Mouse (Mus musculus): ENCODE measurements around the gene Slc25a3. TPM values are rescaled to one million over a fixed set of nuclear protein-coding genes. Genes with fewer than 3 reads are reported as not detected.
A peak's percentile ranks its signal among the peaks of the same experiment; 100 is the strongest.

The Slc25a3 gene
- polyA plus RNA-seq, 1 experiment from 2014 or later = 344 TPM

DNA sequence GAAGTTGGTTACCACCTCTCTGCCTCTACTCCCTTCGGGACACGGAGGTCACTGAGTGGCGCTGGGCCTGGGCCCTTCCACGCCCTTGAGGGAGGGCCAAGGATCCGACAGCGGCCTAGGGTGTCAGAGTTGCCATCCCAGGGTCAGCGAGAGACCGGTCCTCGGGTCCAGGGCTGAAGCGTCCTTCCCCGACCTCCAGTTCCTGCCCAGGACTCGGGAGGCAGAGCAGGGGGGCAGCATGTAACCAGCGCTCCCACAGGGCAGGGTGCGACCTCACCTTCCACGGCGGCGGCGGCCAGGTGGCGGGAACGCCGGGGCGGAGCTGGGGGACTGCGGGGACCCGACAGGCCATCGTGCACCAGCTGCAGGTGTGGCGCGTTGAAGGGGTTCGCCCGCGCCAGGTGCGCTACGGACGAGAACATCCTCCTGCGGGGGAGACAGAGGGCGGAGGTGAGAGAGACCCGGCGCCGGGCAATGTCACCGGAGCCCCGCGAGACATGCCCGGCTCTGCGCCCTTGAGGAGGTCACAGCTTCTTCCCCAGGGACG is 505 bp downstream of the Slc25a3 start:
- WGBS (ENCODE audit: insufficient replicate concordance) = 0% methylated on average over 35 of the region's 44 CpGs
- Histone ChIP-seq H3K27me3 (ENCODE audit: insufficient read depth, low read length) (no peaks in the 10 kb centered on the region), H3K4me1 (ENCODE audit: insufficient read depth) (peaks cover 18% of the 10 kb centered on the region), H3K4me3 (ENCODE audit: low read depth, low read length) (peak overlapping the region; percentile 92), H3K4me2 (ENCODE audit: low read depth, low read length) (peak overlapping the region; percentile 83), H3K27ac (ENCODE audit: low read depth) (peak overlapping the region; percentile 97), H3K9ac (replicated peaks) (peak overlapping the region; percentile 93), H3K9me3 (ENCODE audit: low read length) (no peaks in the 10 kb centered on the region), H3K36me3 (replicated peaks; ENCODE audit: insufficient read depth, low read length) (peaks cover 35% of the 10 kb centered on the region)
- DNase-seq (peak; percentile 73), ATAC-seq (peak; percentile 59)
- no peak for TF ChIP-seq EP300 (IDR thresholded peaks at IDR 0.05; ENCODE audit: low read depth)
- no peak for TF ChIP-seq CTCF (IDR thresholded peaks at IDR 0.05; ENCODE audit: low read depth)

DNA sequence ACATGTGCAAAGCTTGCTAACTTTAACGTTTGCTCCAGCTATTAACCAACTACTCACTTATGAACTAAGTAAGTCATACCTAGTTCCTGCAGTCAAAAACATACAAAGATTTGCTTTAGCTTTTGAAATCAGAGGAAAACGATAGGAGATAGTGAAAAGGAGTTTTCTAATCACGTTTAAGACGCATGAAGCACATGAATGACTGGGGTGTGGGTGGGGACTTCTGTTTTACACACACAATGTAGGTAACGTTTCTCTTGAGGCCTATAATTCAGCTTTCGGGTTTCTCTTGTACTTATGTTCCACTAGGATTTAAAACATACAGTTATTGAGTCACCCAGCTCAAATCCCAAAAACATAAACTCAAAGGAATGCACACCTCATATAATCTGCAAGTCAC is 1.2 kb downstream of the Slc25a3 start:
- Histone ChIP-seq H3K4me1 (ENCODE audit: insufficient read depth) (peaks cover 18% of the 10 kb centered on the region), H3K27me3 (ENCODE audit: insufficient read depth, low read length) (no peaks in the 10 kb centered on the region), H3K36me3 (replicated peaks; ENCODE audit: insufficient read depth, low read length) (peaks cover 42% of the 10 kb centered on the region), H3K4me3 (ENCODE audit: low read depth, low read length) (peak overlapping the region; percentile 92), H3K9me3 (ENCODE audit: low read length) (no peaks in the 10 kb centered on the region), H3K27ac (ENCODE audit: low read depth) (peak overlapping the region; percentile 97), H3K9ac (replicated peaks) (peak overlapping the region; percentile 93), H3K4me2 (ENCODE audit: low read depth, low read length) (peak overlapping the region; percentile 83)
- TF ChIP-seq EP300 (IDR thresholded peaks at IDR 0.05; ENCODE audit: low read depth) (no peak), CTCF (IDR thresholded peaks at IDR 0.05; ENCODE audit: low read depth) (no peak)
- no peak for ATAC-seq
- no peak for DNase-seq
- WGBS (ENCODE audit: insufficient replicate concordance) = 12% methylated on average over 6 of the region's 6 CpGs

DNA sequence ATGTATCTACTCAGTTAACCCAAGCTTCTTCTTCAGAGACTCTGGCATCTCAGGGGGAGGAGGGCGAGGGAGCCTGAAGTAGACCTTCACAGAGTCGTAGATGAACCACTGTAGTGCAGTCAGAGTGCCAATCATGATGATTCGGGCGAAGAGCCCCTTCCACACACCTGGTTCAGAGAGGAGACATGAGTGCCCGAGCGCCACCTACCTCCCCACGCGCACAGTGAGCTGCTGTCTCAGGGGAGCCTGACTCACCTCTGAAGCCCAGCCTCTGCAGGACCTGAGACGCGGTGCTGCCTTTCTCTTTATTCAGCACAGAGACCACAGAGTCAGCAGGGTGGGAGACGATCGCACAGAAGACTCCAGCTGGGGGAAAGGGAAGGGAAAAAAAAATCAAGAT is 6.9 kb downstream of the Slc25a3 start:
- H3K9me3 ChIP-seq (ENCODE audit: low read length) = no peaks in the 10 kb centered on the region
- H3K27me3 ChIP-seq (ENCODE audit: insufficient read depth, low read length) = no peaks in the 10 kb centered on the region
- no peak for ATAC-seq
- peaks cover 72% of the 10 kb centered on the region for H3K36me3 ChIP-seq (replicated peaks; ENCODE audit: insufficient read depth, low read length)
- 85% methylated on average over 12 of the region's 12 CpGs for WGBS (ENCODE audit: insufficient replicate concordance)
- no peak overlapping the region for H3K9ac ChIP-seq (replicated peaks)
- no peak for DNase-seq
- no peak overlapping the region for H3K27ac ChIP-seq (ENCODE audit: low read depth)
- no peak overlapping the region for H3K4me2 ChIP-seq (ENCODE audit: low read depth, low read length)
- H3K4me3 ChIP-seq (ENCODE audit: low read depth, low read length) = no peak overlapping the region
- TF ChIP-seq EP300 (IDR thresholded peaks at IDR 0.05; ENCODE audit: low read depth) (no peak), CTCF (IDR thresholded peaks at IDR 0.05; ENCODE audit: low read depth) (no peak)
- peaks cover 6% of the 10 kb centered on the region; the same call in 1 of the 2 replicates for H3K4me1 ChIP-seq (ENCODE audit: insufficient read depth)

DNA sequence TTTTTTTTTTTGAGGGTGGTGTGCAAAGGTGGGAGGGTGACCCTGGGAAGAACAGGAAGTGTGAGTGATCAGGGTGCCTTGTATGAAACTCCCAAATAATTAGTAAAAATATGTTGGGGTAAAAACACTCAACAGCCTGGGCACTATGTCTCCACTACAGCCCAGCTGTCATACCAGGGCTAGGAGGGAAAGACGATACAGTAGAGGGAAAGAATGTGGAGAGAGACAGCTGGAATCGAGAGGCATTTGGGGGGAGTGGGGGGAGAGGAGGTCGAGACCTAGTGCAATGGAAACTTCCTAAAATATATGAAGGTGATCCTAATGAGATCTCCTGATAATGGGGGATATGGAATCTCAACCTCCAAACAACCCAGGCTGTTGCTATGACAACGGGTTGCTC is 14.0 kb downstream of the Slc25a3 start:
- Histone ChIP-seq H3K36me3 (replicated peaks; ENCODE audit: insufficient read depth, low read length) (peaks cover 8% of the 10 kb centered on the region), H3K4me1 (ENCODE audit: insufficient read depth) (no peaks in the 10 kb centered on the region), H3K9me3 (ENCODE audit: low read length) (no peaks in the 10 kb centered on the region), H3K4me2 (ENCODE audit: low read depth, low read length) (no peak overlapping the region), H3K27ac (ENCODE audit: low read depth) (no peak overlapping the region), H3K27me3 (ENCODE audit: insufficient read depth, low read length) (no peaks in the 10 kb centered on the region), H3K4me3 (ENCODE audit: low read depth, low read length) (no peak overlapping the region), H3K9ac (replicated peaks) (no peak overlapping the region)
- 71% methylated on average over 4 of the region's 4 CpGs for WGBS (ENCODE audit: insufficient replicate concordance)
- TF ChIP-seq EP300 (IDR thresholded peaks at IDR 0.05; ENCODE audit: low read depth) = no peak
- DNase-seq (no peak), ATAC-seq (no peak)

DNA sequence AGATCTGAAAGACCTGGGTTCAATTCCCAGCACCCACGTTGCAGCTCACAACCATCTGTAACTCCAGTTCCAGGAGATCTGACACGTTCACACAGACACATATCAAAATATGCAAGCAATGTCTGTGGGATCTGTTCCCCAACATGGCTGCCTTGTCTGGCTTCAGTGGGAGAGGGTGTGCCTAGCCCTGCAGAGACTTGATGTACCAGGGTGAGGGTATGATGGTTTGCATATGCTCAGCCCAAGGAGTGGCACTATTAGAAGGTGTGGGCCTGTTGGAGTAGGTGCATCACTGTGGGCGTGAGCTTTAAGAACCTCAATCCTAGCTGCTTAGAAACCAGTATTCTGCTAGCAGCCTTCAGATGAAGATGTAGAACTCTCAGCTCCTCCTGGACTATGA is 17.9 kb downstream of the Slc25a3 start:
- TF ChIP-seq EP300 (IDR thresholded peaks at IDR 0.05; ENCODE audit: low read depth) = no peak
- TF ChIP-seq CTCF (IDR thresholded peaks at IDR 0.05; ENCODE audit: low read depth) = no peak
- no peak overlapping the region for H3K9ac ChIP-seq (replicated peaks)
- H3K4me2 ChIP-seq (ENCODE audit: low read depth, low read length) = no peak overlapping the region
- no peak overlapping the region for H3K4me3 ChIP-seq (ENCODE audit: low read depth, low read length)
- no peaks in the 10 kb centered on the region for H3K4me1 ChIP-seq (ENCODE audit: insufficient read depth)
- WGBS (ENCODE audit: insufficient replicate concordance) = 71% methylated on average over 3 of the region's 3 CpGs
- DNase-seq = no peak
- ATAC-seq = no peak
- no peaks in the 10 kb centered on the region for H3K27me3 ChIP-seq (ENCODE audit: insufficient read depth, low read length)
- H3K27ac ChIP-seq (ENCODE audit: low read depth) = no peak overlapping the region
- no peaks in the 10 kb centered on the region for H3K9me3 ChIP-seq (ENCODE audit: low read length)
- H3K36me3 ChIP-seq (replicated peaks; ENCODE audit: insufficient read depth, low read length) = 0 out of 2 replicates have a peak, but pooled peaks cover 4% of the 10 kb centered on the region

DNA sequence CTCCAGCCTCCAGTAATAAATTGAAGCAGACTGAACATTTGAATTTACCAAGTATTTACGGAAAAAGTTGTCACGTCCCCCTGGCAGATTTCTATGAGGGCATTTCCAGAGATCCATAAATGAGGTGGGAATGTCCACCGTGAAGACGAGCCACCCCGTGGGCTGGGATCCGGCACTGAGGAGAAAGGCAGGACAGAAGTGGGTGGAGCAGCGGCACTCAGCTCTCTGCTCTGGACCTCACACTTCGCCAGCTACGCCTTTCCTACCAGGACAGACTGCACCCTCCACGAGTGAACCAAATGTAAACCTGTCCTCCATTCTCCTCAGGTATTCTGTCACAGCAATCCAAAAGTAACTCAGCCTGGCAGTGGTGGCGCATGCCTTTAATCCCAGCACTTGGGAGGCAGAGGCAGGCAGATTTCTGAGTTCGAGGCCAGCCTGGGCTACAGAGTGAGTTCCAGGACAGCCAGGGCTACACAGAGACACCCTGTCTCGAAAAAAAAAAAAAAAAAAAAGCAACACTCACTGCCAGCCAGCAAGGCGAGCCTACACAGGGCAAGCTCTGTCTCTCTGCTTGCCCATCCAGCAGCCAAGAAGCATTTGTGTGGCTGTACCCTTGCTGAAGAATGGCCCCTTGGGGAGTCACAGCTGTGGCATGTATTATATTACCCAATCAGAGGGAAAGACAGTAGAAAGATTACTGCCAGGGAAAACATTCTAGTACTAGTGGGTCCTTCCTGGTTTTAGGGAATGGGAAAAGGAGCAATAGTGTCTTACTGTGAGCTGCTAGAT is 20.9 kb downstream of the Slc25a3 start:
- no peak for ATAC-seq
- 88% methylated on average over 14 of the region's 14 CpGs for WGBS (ENCODE audit: insufficient replicate concordance)
- Histone ChIP-seq H3K4me1 (ENCODE audit: insufficient read depth) (no peaks in the 10 kb centered on the region), H3K9me3 (ENCODE audit: low read length) (no peaks in the 10 kb centered on the region), H3K4me3 (ENCODE audit: low read depth, low read length) (no peak overlapping the region), H3K27me3 (ENCODE audit: insufficient read depth, low read length) (no peaks in the 10 kb centered on the region), H3K9ac (replicated peaks) (no peak overlapping the region), H3K36me3 (replicated peaks; ENCODE audit: insufficient read depth, low read length) (0 out of 2 replicates have a peak, but pooled peaks cover 4% of the 10 kb centered on the region), H3K4me2 (ENCODE audit: low read depth, low read length) (no peak overlapping the region), H3K27ac (ENCODE audit: low read depth) (no peak overlapping the region)
- no peak for DNase-seq
- TF ChIP-seq EP300 (IDR thresholded peaks at IDR 0.05; ENCODE audit: low read depth) = no peak

Measured in liver, postnatal 0 days (tissue).